Mouse (Mus musculus) thymus, adult 2 months (tissue): ENCODE data around the gene Cdh13. TPM values are rescaled to one million over a fixed set of nuclear protein-coding genes. Genes with fewer than 3 reads are reported as not detected.

Experiments
- DNase-seq: peaks from one replicate; pipeline ENCODE4 v3.0.0; 2021
- H3K27ac ChIP-seq: fragments of 200-500 bp; 2 replicates; pipeline ENCODE4 v1.5.1; 2012; ENCODE audit warnings: low read length, control low read depth; ENCODE audit not compliant: control insufficient read depth, insufficient read depth
- H3K27me3 ChIP-seq: fragments of 200-500 bp; 2 replicates; pipeline ENCODE4 v1.6.1; 2012; ENCODE audit warnings: mild to moderate bottlenecking, low read length, moderate library complexity, mixed read lengths; ENCODE audit not compliant: control insufficient read depth, insufficient read depth
- H3K36me3 ChIP-seq: fragments of 200-500 bp; 2 replicates; pipeline ENCODE4 v1.6.1; 2012; ENCODE audit warnings: mild to moderate bottlenecking, low read length, moderate library complexity; ENCODE audit not compliant: control insufficient read depth, insufficient read depth
- H3K4me1 ChIP-seq: fragments of 200-500 bp; replicated peaks from 2 replicates; pipeline ENCODE4 v1.6.1; 2012; ENCODE audit warnings: low read length; ENCODE audit not compliant: control insufficient read depth, insufficient read depth
- H3K4me3 ChIP-seq: fragments of 200-500 bp; 2 replicates; pipeline ENCODE4 v1.5.1; 2012; ENCODE audit warnings: mild to moderate bottlenecking, low read length, control low read depth, moderate library complexity; ENCODE audit not compliant: control insufficient read depth, insufficient read depth
- CTCF ChIP-seq: fragments of 200-500 bp; IDR thresholded peaks from 2 replicates; pipeline ENCODE4 v1.5.1; 2012; ENCODE audit warnings: mild to moderate bottlenecking, control low read depth, low read length, moderate library complexity, borderline replicate concordance; ENCODE audit not compliant: control insufficient read depth, poor library complexity, insufficient read depth; ENCODE audit errors: extremely low read depth
- POLR2A ChIP-seq: fragments of 200-500 bp; IDR thresholded peaks from 2 replicates; pipeline ENCODE4 v1.6.1; 2012; ENCODE audit warnings: mild to moderate bottlenecking, low read length, control low read depth, moderate library complexity; ENCODE audit not compliant: control insufficient read depth, poor library complexity, insufficient read depth; ENCODE audit errors: extremely low read depth
- WGBS: fragments of 180-500 bp; shearing (Covaris S2); methylation state at CpG from one replicate; pipeline ENCODE4 v1.1.7; 2018; 5-methylcytosine and 5-hydroxymethylcytosine counted together
- polyA plus RNA-seq: library from polyadenylated mRNA; depleted of rRNA; stranded (reverse); fragments of >200 nt; gene quantifications from 2 replicates; pipeline ENCODE4 v1.2.3, GENCODE M21; 2012

The Cdh13 gene
- polyA plus RNA-seq, 1 experiment: 12.5 TPM

DNA sequence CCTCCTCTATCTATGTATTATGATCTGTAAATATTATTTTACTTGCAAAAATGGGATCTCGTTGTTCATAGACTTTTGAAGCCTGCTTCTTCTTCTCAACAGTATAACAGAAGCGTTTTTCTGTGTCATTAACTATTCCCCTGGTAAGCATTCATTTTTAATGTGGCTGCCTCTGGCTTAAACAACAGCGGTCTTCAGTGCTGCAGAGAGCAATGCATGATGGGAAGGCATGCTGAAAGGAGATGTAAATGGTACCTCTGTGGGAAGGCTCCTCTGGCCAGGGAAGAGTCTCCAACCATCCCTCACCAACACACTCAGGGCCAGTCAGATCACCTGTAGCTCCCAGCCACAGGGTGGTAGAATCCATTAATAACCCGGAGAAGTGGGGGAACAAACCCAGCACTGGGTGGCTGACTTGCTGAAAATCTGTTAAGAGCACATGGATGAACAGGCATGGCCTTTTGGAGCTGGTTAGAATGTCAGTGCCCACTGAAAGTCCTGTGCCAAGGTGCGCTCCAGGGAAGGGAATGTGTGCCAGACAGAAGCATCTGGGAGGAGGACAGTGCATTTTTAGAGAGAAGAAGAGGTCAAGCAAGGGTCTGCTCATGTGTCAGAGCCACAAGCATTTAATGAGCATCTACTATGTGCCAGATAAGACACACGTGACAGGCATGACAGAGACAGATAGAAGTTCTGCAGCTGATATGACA lies 893.8 kb downstream of the Cdh13 start:
- WGBS: 87% methylated on average over 6 of the region's 6 CpGs
- TF ChIP-seq CTCF (no peak), POLR2A (no peak)
- DNase-seq: no peak

DNA sequence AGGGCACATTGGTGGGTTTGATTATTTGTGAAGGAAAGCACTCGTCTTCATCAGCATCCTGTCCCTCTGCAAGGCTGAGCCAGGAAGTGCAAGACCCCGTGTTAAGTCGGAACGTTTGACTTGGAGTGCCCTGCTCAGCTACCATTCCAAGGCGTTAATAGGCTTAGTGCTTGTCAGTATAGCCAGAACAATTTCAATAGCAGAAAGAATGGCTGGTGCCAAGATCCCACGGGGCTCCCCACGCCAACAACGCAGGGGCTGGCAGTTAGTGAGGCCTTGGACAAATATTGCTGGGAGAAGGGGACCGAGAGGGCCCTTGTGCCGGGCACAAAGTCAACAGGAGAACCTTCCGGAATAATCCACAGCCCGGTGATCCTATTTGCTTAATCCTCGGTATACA lies 897.1 kb downstream of the Cdh13 start:
- no peak for TF ChIP-seq CTCF
- no peak for TF ChIP-seq POLR2A
- 76% methylated on average over 13 of the region's 13 CpGs for WGBS
- Histone ChIP-seq H3K36me3 (no peaks in the 10 kb centered on the region), H3K4me3 (no peak overlapping the region), H3K27ac (no peak overlapping the region), H3K27me3 (no peaks in the 10 kb centered on the region), H3K4me1 (no peaks in the 10 kb centered on the region)
- DNase-seq: no peak

More for the DNA sequence above, 893.8 kb downstream of the Cdh13 start:
- Histone ChIP-seq H3K4me3 (no peak overlapping the region), H3K27me3 (no peaks in the 10 kb centered on the region), H3K27ac (no peak overlapping the region), H3K36me3 (no peaks in the 10 kb centered on the region), H3K4me1 (no peaks in the 10 kb centered on the region)

DNA sequence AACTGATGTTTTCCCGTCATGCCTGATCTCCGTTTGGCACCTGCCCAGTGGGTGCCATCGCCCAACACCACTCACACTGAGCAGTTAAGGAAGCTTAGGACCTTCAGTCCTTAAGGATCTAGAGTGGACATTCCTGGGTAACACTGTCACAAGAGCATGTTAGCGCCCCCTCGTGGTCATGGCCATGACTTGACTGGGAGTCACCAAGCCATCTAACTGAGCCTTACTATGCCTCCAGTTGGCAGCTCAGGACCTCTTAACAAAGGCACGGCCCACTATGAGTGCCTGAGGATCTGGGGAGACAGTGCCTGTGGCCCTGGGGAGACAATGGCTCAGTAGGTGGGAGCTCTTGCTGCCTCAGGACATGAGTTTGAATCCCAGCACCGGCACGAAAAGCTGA lies 912.2 kb downstream of the Cdh13 start:
- peak; percentile 15; the same call in 1 of the 2 replicates for TF ChIP-seq CTCF
- no peak for TF ChIP-seq POLR2A
- Histone ChIP-seq H3K4me3 (no peak overlapping the region), H3K27ac (no peak overlapping the region), H3K36me3 (no peaks in the 10 kb centered on the region), H3K27me3 (no peaks in the 10 kb centered on the region), H3K4me1 (no peaks in the 10 kb centered on the region)
- DNase-seq: no peak
- WGBS: 64% methylated on average over 8 of the region's 8 CpGs

DNA sequence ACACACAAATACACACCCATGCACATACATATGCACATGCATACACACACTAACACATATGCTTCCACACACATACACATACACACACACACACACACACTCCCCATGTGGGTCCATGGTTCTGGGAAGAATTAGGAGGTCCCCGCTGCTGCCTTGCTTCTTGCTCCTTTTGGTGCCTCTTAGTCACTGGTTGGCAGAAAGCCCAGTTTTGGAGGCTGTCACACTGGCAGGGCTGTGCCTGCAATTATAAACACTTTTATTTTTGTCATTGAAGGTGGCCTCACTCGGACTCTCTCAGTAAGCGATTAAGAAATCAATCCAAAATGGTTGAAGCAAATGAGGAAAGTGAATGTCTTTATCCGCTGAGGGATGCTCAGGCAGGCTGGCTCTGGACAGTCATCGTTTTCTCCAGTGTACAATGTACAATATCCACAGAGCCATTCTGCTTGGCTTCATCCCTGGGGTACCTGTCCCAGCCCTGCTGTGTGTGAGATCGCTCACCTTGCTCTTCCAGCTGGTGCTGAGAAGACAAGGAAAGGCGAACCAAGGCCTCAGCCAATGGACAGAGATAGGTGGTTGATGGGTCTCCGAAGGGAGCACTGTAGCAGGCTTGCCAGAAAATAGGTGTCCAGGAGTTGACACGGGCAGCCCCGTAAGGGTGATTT lies 913.1 kb downstream of the Cdh13 start:
- TF ChIP-seq POLR2A (no peak), CTCF (no peak)
- Histone ChIP-seq H3K36me3 (no peaks in the 10 kb centered on the region), H3K4me3 (no peak overlapping the region), H3K27me3 (no peaks in the 10 kb centered on the region), H3K4me1 (no peaks in the 10 kb centered on the region), H3K27ac (no peak overlapping the region)
- 84% methylated on average over 10 of the region's 10 CpGs for WGBS
- no peak for DNase-seq

DNA sequence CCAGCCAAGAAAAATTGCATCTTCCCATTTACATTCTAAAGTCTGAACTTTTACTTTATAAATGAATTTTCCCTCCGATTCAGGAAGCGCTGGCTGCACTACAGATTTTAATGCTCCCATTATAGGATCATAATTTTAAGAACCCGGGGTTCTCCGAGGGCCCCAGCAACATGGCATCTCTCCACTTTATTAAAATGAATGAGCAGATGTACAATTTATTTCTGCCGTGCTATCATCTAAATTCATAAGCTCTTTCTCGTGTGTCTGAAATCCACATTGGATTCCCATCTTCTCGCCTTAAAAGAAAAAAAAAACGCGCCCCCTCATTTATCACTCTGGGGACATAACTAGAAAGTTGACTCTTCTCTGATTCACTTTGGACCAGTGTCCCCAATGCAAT lies 925.0 kb downstream of the Cdh13 start:
- Histone ChIP-seq H3K27ac (no peak overlapping the region), H3K27me3 (no peaks in the 10 kb centered on the region), H3K36me3 (no peaks in the 10 kb centered on the region), H3K4me3 (no peak overlapping the region), H3K4me1 (no peaks in the 10 kb centered on the region)
- TF ChIP-seq CTCF (no peak), POLR2A (no peak)
- 93% methylated on average over 9 of the region's 9 CpGs for WGBS
- no peak for DNase-seq

DNA sequence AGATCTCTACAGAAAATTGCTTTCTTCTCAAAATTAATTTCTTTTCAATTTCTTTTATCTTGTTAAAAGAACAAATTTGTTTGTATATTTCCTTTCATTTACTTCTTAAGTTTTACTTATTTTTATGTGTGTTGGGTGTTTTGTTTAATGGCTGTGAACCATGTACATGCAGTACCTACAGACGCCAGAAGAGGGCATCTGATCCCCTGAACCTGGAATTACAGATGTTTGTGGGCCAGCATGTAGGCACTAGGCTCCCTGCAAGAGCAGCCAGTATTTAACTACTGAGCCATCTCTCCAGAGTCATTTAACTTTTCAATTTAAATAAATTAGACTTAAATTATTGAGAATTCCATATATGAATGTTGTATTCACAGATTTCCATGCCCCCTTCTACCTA lies 941.0 kb downstream of the Cdh13 start:
- 0% methylated on average over 1 of the region's 1 CpGs for WGBS
- DNase-seq: peak; percentile 17
- no peak for TF ChIP-seq POLR2A
- TF ChIP-seq CTCF: no peak

DNA sequence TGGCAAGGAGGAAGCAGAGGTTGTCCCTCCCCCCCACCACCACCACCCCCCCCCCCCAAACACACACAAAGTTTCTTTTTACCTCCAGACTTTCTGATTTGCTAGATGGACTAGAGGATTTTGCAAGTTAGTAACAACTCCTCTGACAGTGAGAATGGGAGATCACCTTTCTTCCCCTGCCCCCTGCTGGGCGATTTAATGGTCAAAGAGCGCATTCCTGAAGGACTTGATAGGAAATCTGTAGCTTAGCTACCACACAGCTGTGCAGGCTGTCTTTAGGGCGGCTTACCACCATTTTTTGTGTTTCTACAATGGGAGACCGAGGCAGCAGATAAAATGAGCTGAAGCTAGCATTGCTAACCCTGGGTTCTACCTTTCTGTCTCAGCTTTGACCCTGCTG lies 961.6 kb downstream of the Cdh13 start:
- TF ChIP-seq CTCF: no peak
- TF ChIP-seq POLR2A: no peak
- DNase-seq: no peak
- WGBS: 66% methylated on average over 4 of the region's 4 CpGs
- Histone ChIP-seq H3K27ac (no peak overlapping the region), H3K36me3 (no peaks in the 10 kb centered on the region), H3K4me1 (no peaks in the 10 kb centered on the region), H3K27me3 (no peaks in the 10 kb centered on the region), H3K4me3 (no peak overlapping the region)

More for the DNA sequence above, 941.0 kb downstream of the Cdh13 start:
- no peak overlapping the region for H3K4me3 ChIP-seq
- H3K27ac ChIP-seq: no peak overlapping the region
- no peaks in the 10 kb centered on the region for H3K27me3 ChIP-seq
- H3K36me3 ChIP-seq: no peaks in the 10 kb centered on the region
- no peaks in the 10 kb centered on the region for H3K4me1 ChIP-seq
